Mouse (Mus musculus): Measurements from ENCODE around the gene Ubxn11. TPM values are rescaled to one million over a fixed set of nuclear protein-coding genes. Genes with fewer than 3 reads are reported as not detected.

Gene Ubxn11
- total and polyA plus RNA-seq, 2 experiments from 2014 or later = 4.9 to 11.2 TPM

DNA sequence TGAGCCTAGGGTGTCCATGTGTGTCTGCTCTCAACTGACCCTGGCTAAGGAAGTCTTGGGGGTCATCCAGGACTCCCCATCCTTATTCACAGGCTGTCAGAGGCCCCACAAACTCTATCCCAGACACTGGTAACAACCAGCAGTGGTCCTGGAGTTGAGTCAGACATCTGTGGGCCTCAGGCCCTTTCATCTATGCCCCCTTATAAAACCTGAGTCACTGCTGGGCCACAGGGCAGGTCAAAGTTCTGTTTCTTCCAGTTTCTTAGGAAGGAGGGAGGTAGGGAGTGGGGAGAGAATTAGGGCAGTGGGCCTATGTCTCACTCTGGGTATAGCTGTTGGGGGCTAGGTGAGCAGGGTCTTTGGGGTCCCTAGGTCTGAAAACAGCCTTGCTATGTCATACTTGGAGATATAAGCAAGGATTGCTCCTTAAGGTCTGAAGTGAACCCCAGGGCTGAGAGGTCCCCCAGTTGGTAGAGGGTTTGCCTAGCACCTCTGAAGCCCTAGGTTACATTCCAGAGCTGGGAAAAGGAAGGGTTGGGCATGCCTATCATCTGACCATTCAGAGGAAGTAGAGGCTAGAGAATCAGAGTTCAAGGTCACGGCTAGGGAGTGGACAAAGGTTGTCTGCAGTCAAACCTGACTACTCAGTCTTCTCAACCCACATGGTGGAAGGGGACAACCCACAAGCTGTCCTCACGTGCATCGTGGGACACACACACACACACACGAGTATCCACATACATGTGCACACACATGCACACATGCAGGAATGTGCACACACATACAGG lies 33.4 kb upstream of the Ubxn11 start:
- H3K9ac ChIP-seq (replicated peaks; ENCODE audit: low read length, poor library complexity, severe bottlenecking) = no peak overlapping the region
- H3K4me1 ChIP-seq (ENCODE audit: insufficient read depth, low read length) = no peaks in the 10 kb centered on the region
- H3K4me3 ChIP-seq (ENCODE audit: low read depth, low read length) = no peak overlapping the region
- H3K27ac ChIP-seq (ENCODE audit: low read depth, low read length) = no peak overlapping the region
- no peaks in the 10 kb centered on the region for H3K9me3 ChIP-seq (ENCODE audit: low read length)
- no peak overlapping the region for H3K4me2 ChIP-seq (ENCODE audit: low read depth, low read length, poor library complexity, severe bottlenecking)
- WGBS = 91% methylated on average over 4 of the region's 4 CpGs
- DNase-seq (ENCODE audit: low spot score) (no peak), ATAC-seq (ENCODE audit: low FRiP score) (no peak)
- H3K27me3 ChIP-seq (ENCODE audit: insufficient read depth, low read length) = no peaks in the 10 kb centered on the region
- TF ChIP-seq CTCF (IDR thresholded peaks at IDR 0.05) = no peak
- no peaks in the 10 kb centered on the region for H3K36me3 ChIP-seq (ENCODE audit: insufficient read depth, low read length)

DNA sequence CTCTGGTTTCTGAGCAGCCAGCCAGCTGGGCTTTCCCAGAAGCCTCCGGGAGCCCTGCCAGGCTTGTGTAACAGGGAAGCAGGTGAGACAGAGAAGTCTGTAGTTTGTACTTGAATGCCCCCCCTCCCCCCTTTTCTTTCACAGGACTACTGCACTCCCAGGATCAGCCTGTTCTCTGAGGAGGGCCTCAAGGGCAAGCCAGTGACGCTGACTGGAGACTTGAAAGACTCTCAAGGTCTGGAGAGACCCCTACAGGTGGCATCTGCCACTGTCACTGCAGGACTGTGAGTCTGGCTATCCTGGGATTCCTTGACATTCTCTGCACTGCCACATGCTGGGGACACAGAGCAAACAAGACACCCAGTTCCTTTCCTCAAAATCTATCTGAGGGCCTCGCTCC lies 23.7 kb upstream of the Ubxn11 start:
- Histone ChIP-seq H3K36me3 (ENCODE audit: insufficient read depth, low read length) (no peaks in the 10 kb centered on the region), H3K4me2 (ENCODE audit: low read depth, low read length, poor library complexity, severe bottlenecking) (no peak overlapping the region), H3K4me1 (ENCODE audit: insufficient read depth, low read length) (no peaks in the 10 kb centered on the region), H3K27ac (ENCODE audit: low read depth, low read length) (no peak overlapping the region), H3K27me3 (ENCODE audit: insufficient read depth, low read length) (no peaks in the 10 kb centered on the region), H3K9me3 (ENCODE audit: low read length) (no peaks in the 10 kb centered on the region), H3K9ac (replicated peaks; ENCODE audit: low read length, poor library complexity, severe bottlenecking) (no peak overlapping the region), H3K4me3 (ENCODE audit: low read depth, low read length) (no peak overlapping the region)
- 32% methylated on average over 3 of the region's 3 CpGs for WGBS
- 0 out of 2 replicates have a peak, but pooled peaks have one; percentile 53 for ATAC-seq (ENCODE audit: low FRiP score)
- DNase-seq (ENCODE audit: low spot score) = peak; percentile 87
- TF ChIP-seq CTCF (IDR thresholded peaks at IDR 0.05) = peak; percentile 78

DNA sequence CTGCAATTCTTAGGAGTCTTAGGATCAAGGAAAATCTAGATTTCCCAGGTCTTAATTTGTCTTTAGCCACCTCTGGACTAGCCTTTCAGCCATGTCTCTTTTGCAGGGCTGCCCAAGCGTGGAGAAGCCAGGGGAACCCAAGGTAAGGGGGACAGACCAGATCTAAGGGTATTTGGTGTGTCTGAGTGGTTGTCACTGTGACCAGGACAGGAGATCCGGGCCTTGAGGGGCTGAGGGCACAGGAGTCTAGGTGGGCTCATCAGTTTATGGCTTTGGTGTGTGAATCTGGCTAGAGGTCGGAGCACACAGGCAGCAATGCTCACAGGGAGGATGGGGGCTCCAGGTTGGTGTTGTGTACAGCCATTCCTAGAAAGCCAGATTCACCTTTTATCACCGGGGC lies 21.7 kb upstream of the Ubxn11 start:
- TF ChIP-seq CTCF (IDR thresholded peaks at IDR 0.05) = no peak
- no peaks in the 10 kb centered on the region for H3K9me3 ChIP-seq (ENCODE audit: low read length)
- H3K36me3 ChIP-seq (ENCODE audit: insufficient read depth, low read length) = no peaks in the 10 kb centered on the region
- H3K4me2 ChIP-seq (ENCODE audit: low read depth, low read length, poor library complexity, severe bottlenecking) = no peak overlapping the region
- H3K27me3 ChIP-seq (ENCODE audit: insufficient read depth, low read length) = no peaks in the 10 kb centered on the region
- H3K9ac ChIP-seq (replicated peaks; ENCODE audit: low read length, poor library complexity, severe bottlenecking) = no peak overlapping the region
- no peak for ATAC-seq (ENCODE audit: low FRiP score)
- no peak overlapping the region for H3K4me3 ChIP-seq (ENCODE audit: low read depth, low read length)
- no peaks in the 10 kb centered on the region for H3K4me1 ChIP-seq (ENCODE audit: insufficient read depth, low read length)
- DNase-seq (ENCODE audit: low spot score) = no peak
- WGBS = 83% methylated on average over 4 of the region's 4 CpGs
- no peak overlapping the region for H3K27ac ChIP-seq (ENCODE audit: low read depth, low read length)

DNA sequence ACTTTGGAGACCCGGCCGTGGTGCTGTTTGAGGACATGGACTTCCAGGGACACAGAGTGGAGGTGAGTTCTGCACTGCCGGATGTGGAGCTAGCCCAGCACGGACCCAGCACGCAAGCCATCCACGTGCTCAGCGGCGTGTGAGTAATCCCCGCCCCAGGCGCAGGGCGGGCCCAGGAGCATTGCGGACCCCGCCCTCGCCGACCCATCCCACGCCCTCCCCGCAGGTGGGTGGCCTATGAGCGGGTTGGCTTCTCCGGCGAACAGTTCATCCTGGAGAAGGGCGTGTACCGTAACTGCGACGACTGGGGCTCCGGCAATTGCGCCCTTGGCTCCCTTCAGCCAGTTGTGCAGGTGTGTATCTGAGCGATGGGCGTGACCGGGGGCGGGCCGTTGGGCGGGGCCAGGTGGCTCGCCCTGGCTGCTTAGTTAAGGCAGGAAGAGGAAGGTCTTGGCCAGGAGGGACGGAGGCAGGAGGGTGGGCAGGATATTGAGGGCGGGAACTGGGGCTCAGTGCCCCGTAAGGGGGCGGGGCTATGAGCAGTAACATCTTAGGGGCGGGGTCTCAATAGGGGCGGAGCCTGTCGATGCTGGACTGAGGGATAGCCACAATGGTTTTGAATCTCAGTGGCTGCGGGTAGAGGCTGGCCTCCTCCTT lies 20.5 kb upstream of the Ubxn11 start:
- Histone ChIP-seq H3K4me1 (ENCODE audit: insufficient read depth, low read length) (no peaks in the 10 kb centered on the region), H3K9me3 (ENCODE audit: low read length) (no peaks in the 10 kb centered on the region), H3K4me2 (ENCODE audit: low read depth, low read length, poor library complexity, severe bottlenecking) (peak overlapping the region; percentile 82), H3K4me3 (ENCODE audit: low read depth, low read length) (peak overlapping the region; percentile 52), H3K27ac (ENCODE audit: low read depth, low read length) (no peak overlapping the region), H3K36me3 (ENCODE audit: insufficient read depth, low read length) (no peaks in the 10 kb centered on the region), H3K27me3 (ENCODE audit: insufficient read depth, low read length) (no peaks in the 10 kb centered on the region), H3K9ac (replicated peaks; ENCODE audit: low read length, poor library complexity, severe bottlenecking) (peak overlapping the region; percentile 56)
- peak; percentile 66 for DNase-seq (ENCODE audit: low spot score)
- peak; percentile 78 for ATAC-seq (ENCODE audit: low FRiP score)
- WGBS = under 1% methylated on average over 40 of the region's 41 CpGs
- TF ChIP-seq CTCF (IDR thresholded peaks at IDR 0.05) = no peak

DNA sequence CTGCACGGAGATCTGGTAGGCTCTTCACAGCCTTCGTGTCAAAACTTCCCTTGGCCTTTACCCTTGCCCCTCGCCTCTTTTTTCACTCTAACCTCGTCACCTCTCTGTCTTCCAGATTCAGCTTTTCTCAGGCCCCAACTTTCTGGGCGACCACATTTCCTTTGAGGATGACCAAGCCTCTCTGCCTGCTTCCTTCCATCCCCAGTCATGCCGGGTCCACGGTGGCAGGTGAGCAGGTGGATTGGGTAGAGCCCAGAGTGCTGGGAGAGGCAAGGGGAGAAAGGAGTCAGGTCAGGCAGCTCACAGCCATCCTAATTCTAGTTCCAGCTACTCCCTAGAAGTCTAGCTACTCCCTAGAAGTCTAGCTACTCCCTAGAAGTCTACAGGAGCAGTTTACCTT lies 19.9 kb upstream of the Ubxn11 start:
- peak overlapping the region; percentile 82 for H3K4me2 ChIP-seq (ENCODE audit: low read depth, low read length, poor library complexity, severe bottlenecking)
- 9% methylated on average over 7 of the region's 7 CpGs for WGBS

DNA sequence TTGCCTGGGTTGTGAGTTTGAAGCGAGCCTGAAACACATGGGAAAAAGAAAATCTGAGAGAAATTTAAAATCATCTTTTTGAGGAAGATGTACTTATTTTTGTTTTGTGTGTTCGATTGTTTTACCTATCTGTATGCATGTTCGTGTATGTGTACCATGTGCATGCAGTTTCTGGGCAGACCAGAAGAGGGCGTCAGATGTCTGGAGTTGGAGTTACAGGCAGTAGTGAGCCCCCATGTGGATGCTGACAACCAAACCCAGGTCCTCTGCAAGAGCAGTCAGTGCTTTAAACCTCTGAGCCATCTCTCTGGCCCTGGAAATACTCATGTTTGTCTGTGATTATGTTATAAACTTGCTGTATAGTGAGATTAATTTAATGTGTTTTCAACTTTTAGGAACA lies 17.4 kb upstream of the Ubxn11 start:
- no peak overlapping the region for H3K4me2 ChIP-seq (ENCODE audit: low read depth, low read length, poor library complexity, severe bottlenecking)
- no peak overlapping the region for H3K9ac ChIP-seq (replicated peaks; ENCODE audit: low read length, poor library complexity, severe bottlenecking)
- ATAC-seq (ENCODE audit: low FRiP score) = no peak
- peak; percentile 42 for TF ChIP-seq CTCF (IDR thresholded peaks at IDR 0.05)
- H3K27me3 ChIP-seq (ENCODE audit: insufficient read depth, low read length) = no peaks in the 10 kb centered on the region
- H3K4me3 ChIP-seq (ENCODE audit: low read depth, low read length) = no peak overlapping the region
- no peaks in the 10 kb centered on the region for H3K36me3 ChIP-seq (ENCODE audit: insufficient read depth, low read length)
- WGBS = 87% methylated on average over 4 of the region's 4 CpGs
- no peaks in the 10 kb centered on the region for H3K4me1 ChIP-seq (ENCODE audit: insufficient read depth, low read length)
- DNase-seq (ENCODE audit: low spot score) = no peak
- H3K27ac ChIP-seq (ENCODE audit: low read depth, low read length) = no peak overlapping the region
- no peaks in the 10 kb centered on the region for H3K9me3 ChIP-seq (ENCODE audit: low read length)

More for the DNA sequence above, 19.9 kb upstream of the Ubxn11 start:
- Histone ChIP-seq H3K9ac (replicated peaks; ENCODE audit: low read length, poor library complexity, severe bottlenecking) (peak overlapping the region; percentile 56; the same call in 1 of the 2 replicates), H3K4me1 (ENCODE audit: insufficient read depth, low read length) (no peaks in the 10 kb centered on the region), H3K36me3 (ENCODE audit: insufficient read depth, low read length) (no peaks in the 10 kb centered on the region), H3K9me3 (ENCODE audit: low read length) (no peaks in the 10 kb centered on the region), H3K27me3 (ENCODE audit: insufficient read depth, low read length) (no peaks in the 10 kb centered on the region), H3K27ac (ENCODE audit: low read depth, low read length) (no peak overlapping the region), H3K4me3 (ENCODE audit: low read depth, low read length) (peak overlapping the region; percentile 52)
- DNase-seq (ENCODE audit: low spot score) (no peak), ATAC-seq (ENCODE audit: low FRiP score) (no peak)
- no peak for TF ChIP-seq CTCF (IDR thresholded peaks at IDR 0.05)
